Mouse (Mus musculus) erythroblast, embryonic 14.5 days (primary cell): ENCODE results near the gene St5.

ENCODE experiments used
- GATA1 ChIP-seq: IDR thresholded peaks from 2 replicates; pipeline ENCODE4 v1.6.1; 2012; ENCODE audit warnings: low read length, inconsistent platforms, mixed read lengths
- TAL1 ChIP-seq: IDR thresholded peaks from 3 replicates; pipeline ENCODE4 v1.6.1; 2012; ENCODE audit warnings: low read length, inconsistent platforms, mixed read lengths

- TF ChIP-seq TAL1 (no peak), GATA1 (no peak)
These were observed 196.3 kb downstream of the St5 start for GRCm38 (mm10) chr7:109507119-109507518.
